Mouse (Mus musculus): ENCODE measurements at regions not wholly inside any gene's neighbourhood (a gene's known extent, or its start where the extent isn't known, plus 50 kb on each side); places are given as distances from the start of the nearest gene placed in this dataset.

- TF ChIP-seq POLR2A (IDR thresholded peaks at IDR 0.05; ENCODE audit: insufficient read depth, low read depth, low read length) (no peak), CTCF (IDR thresholded peaks at IDR 0.05) (peak; percentile 29), EP300 (IDR thresholded peaks at IDR 0.05; ENCODE audit: insufficient read depth, low read depth, low read length) (no peak)
Observed at GRCm38 (mm10) chr17:13487291-13488215, 133.2 kb downstream of the Tcp10c start.

Data from heart, adult 2 months (tissue).